Mouse (Mus musculus) MN1 (cell line): ENCODE data around the gene Hyal2.

Source experiments
- DNase-seq: peaks from one replicate; pipeline ENCODE4 v3.0.0-alpha.2; 2016; ENCODE audit warnings: low spot score

Gene Hyal2

GRCm38 (mm10) chr9:107590773-107591060 lies 23.0 kb downstream of the Hyal2 start:
- DNase-seq, result no peak

- no peak for DNase-seq
Measured at GRCm38 (mm10) chr9:107593101-107593976, 25.6 kb downstream of the Hyal2 start.

- no peak for DNase-seq
Measured at GRCm38 (mm10) chr9:107594281-107595062, 26.7 kb downstream of the Hyal2 start.

GRCm38 (mm10) chr9:107596619-107597569 lies 29.1 kb downstream of the Hyal2 start:
- no peak for DNase-seq

- no peak for DNase-seq
Measured at GRCm38 (mm10) chr9:107598385-107598784, 30.6 kb downstream of the Hyal2 start.

- DNase-seq, result no peak
Measured at GRCm38 (mm10) chr9:107599433-107599832, 31.7 kb downstream of the Hyal2 start.

GRCm38 (mm10) chr9:107599842-107600241 lies 32.1 kb downstream of the Hyal2 start:
- no peak for DNase-seq

GRCm38 (mm10) chr9:107600745-107601144 lies 33.0 kb downstream of the Hyal2 start:
- no peak for DNase-seq

GRCm38 (mm10) chr9:107601275-107601674 lies 33.5 kb downstream of the Hyal2 start:
- DNase-seq, result no peak

- DNase-seq, result peak; percentile 89
Measured at GRCm38 (mm10) chr9:107602068-107602648, 34.4 kb downstream of the Hyal2 start.

GRCm38 (mm10) chr9:107603251-107603650 lies 35.5 kb downstream of the Hyal2 start:
- no peak for DNase-seq

- DNase-seq, result no peak
Measured at GRCm38 (mm10) chr9:107605041-107605661, 37.4 kb downstream of the Hyal2 start.

GRCm38 (mm10) chr9:107606591-107606990 lies 38.8 kb downstream of the Hyal2 start:
- DNase-seq, result no peak

GRCm38 (mm10) chr9:107607036-107607435 lies 39.3 kb downstream of the Hyal2 start:
- DNase-seq, result no peak

- DNase-seq, result no peak
Measured at GRCm38 (mm10) chr9:107607653-107608245, 40.0 kb downstream of the Hyal2 start.

- no peak for DNase-seq
Measured at GRCm38 (mm10) chr9:107608741-107609432, 41.1 kb downstream of the Hyal2 start, which contains the start of gene Sema3b. Sema3b (minus strand) TSS chr9:107609229.

- no peak for DNase-seq
Measured at GRCm38 (mm10) chr9:107609433-107609830, 41.7 kb downstream of the Hyal2 start.

- no peak for DNase-seq
Measured at GRCm38 (mm10) chr9:107611456-107612190, 43.9 kb downstream of the Hyal2 start.

GRCm38 (mm10) chr9:107612191-107612944 lies 44.6 kb downstream of the Hyal2 start:
- peak; percentile 97 for DNase-seq
